Mouse (Mus musculus) cerebellum, adult 2 months (tissue): ENCODE measurements around the gene Sipa1. TPM values are rescaled to one million over a fixed set of nuclear protein-coding genes. Genes with fewer than 3 reads are reported as not detected.

ENCODE experiments used
- DNase-seq, 2 experiments: peaks; one replicate each; pipeline ENCODE4 v3.0.0; 2021
- H3K27ac ChIP-seq: fragments of 200-500 bp; 2 replicates; pipeline ENCODE4 v1.5.1; 2012; ENCODE audit warnings: low read length, control low read depth, inconsistent platforms; ENCODE audit not compliant: insufficient read depth
- H3K27me3 ChIP-seq: fragments of 200-500 bp; 2 replicates; pipeline ENCODE4 v1.6.1; 2012; ENCODE audit warnings: inconsistent platforms, mild to moderate bottlenecking, low read length, moderate library complexity; ENCODE audit not compliant: control insufficient read depth, insufficient read depth
- H3K4me1 ChIP-seq: fragments of 200-500 bp; 2 replicates; pipeline ENCODE4 v1.6.1; 2011; ENCODE audit warnings: low read length; ENCODE audit not compliant: control insufficient read depth, insufficient read depth
- H3K4me3 ChIP-seq: fragments of 200-500 bp; replicated peaks from 2 replicates; pipeline ENCODE3; 2011; ENCODE audit warnings: mild to moderate bottlenecking, low read depth, low read length, control low read depth; ENCODE audit not compliant: insufficient read depth
- CTCF ChIP-seq: fragments of 200-500 bp; IDR thresholded peaks from 2 replicates; pipeline ENCODE4 v1.5.1; 2011; ENCODE audit warnings: low read depth, mild to moderate bottlenecking, control low read depth, low read length, moderate library complexity, borderline replicate concordance; ENCODE audit not compliant: insufficient read depth
- POLR2A ChIP-seq: fragments of 200-500 bp; IDR thresholded peaks from 2 replicates; pipeline ENCODE4 v1.6.1; 2011; ENCODE audit warnings: low read length, control low read depth, borderline replicate concordance; ENCODE audit not compliant: insufficient read depth
- WGBS: fragments of 180-500 bp; shearing (Covaris S2); methylation state at CpG from one replicate; pipeline ENCODE4 v1.1.7; 2018; 5-methylcytosine and 5-hydroxymethylcytosine counted together
- polyA plus RNA-seq: library from polyadenylated mRNA; depleted of rRNA; stranded (reverse); fragments of >200 nt; gene quantifications from 2 replicates; pipeline ENCODE4 v1.2.3, GENCODE M21; 2012

Gene Sipa1
- polyA plus RNA-seq, 1 experiment, result 14.8 TPM

GRCm38 (mm10) chr19:5704163-5704800, 40.8 kb upstream of the Sipa1 start, which contains the start of gene Kcnk7:
Gene Kcnk7, plus strand, starts transcription at chr19:5704367.
- Histone ChIP-seq H3K4me3 (no peak within 1 kb of the TSS), H3K27ac (no peak within 1 kb of the TSS), H3K27me3 (no peaks in the 10 kb centered on the region), H3K4me1 (no peaks in the 10 kb centered on the region)
- TF ChIP-seq POLR2A (no peak), CTCF (no peak)
- DNase-seq, result no peak
- 69% methylated on average over 17 of the region's 17 CpGs for WGBS

GRCm38 (mm10) chr19:5695849-5696462, 32.4 kb upstream of the Sipa1 start:
- Histone ChIP-seq H3K4me1 (peaks cover 25% of the 10 kb centered on the region), H3K27me3 (no peaks in the 10 kb centered on the region), H3K4me3 (no peak overlapping the region), H3K27ac (no peak overlapping the region)
- no peak for TF ChIP-seq CTCF
- TF ChIP-seq POLR2A, result no peak
- DNase-seq, result no peak
- WGBS, result 39% methylated on average over 41 of the region's 41 CpGs

- no peak for TF ChIP-seq CTCF
- no peak for TF ChIP-seq POLR2A
- no peak overlapping the region for H3K27ac ChIP-seq
- H3K4me3 ChIP-seq, result no peak overlapping the region
- H3K27me3 ChIP-seq, result no peaks in the 10 kb centered on the region
- DNase-seq, result no peak
- H3K4me1 ChIP-seq, result peaks cover 32% of the 10 kb centered on the region
- WGBS, result 68% methylated on average over 6 of the region's 6 CpGs
Observed at GRCm38 (mm10) chr19:5693801-5694200, 30.3 kb upstream of the Sipa1 start.

GRCm38 (mm10) chr19:5692913-5693396, 29.4 kb upstream of the Sipa1 start:
- Histone ChIP-seq H3K27me3 (no peaks in the 10 kb centered on the region), H3K4me3 (no peak overlapping the region), H3K4me1 (peaks cover 32% of the 10 kb centered on the region), H3K27ac (peak overlapping the region; percentile 65; the same call in 1 of the 2 replicates)
- TF ChIP-seq POLR2A (no peak), CTCF (no peak)
- DNase-seq, result no peak
- WGBS, result 46% methylated on average over 10 of the region's 10 CpGs

- TF ChIP-seq POLR2A (no peak), CTCF (no peak)
- WGBS, result 52% methylated on average over 10 of the region's 10 CpGs
- Histone ChIP-seq H3K4me1 (peaks cover 37% of the 10 kb centered on the region), H3K4me3 (peak overlapping the region; percentile 8), H3K27ac (peak overlapping the region; percentile 65; the same call in 1 of the 2 replicates), H3K27me3 (no peaks in the 10 kb centered on the region)
- no peak for DNase-seq
Observed at GRCm38 (mm10) chr19:5692086-5692912, 28.8 kb upstream of the Sipa1 start.

- WGBS, result 66% methylated on average over 5 of the region's 5 CpGs
- no peak for DNase-seq
- Histone ChIP-seq H3K4me3 (peak overlapping the region; percentile 8), H3K27me3 (no peaks in the 10 kb centered on the region), H3K4me1 (peaks cover 39% of the 10 kb centered on the region), H3K27ac (peak overlapping the region; percentile 63; the same call in 1 of the 2 replicates)
- TF ChIP-seq POLR2A (no peak), CTCF (no peak)
Observed at GRCm38 (mm10) chr19:5691601-5692000, 28.1 kb upstream of the Sipa1 start.

GRCm38 (mm10) chr19:5690343-5690735, 26.8 kb upstream of the Sipa1 start:
- no peaks in the 10 kb centered on the region for H3K27me3 ChIP-seq
- peaks cover 39% of the 10 kb centered on the region for H3K4me1 ChIP-seq
- H3K4me3 ChIP-seq, result peak overlapping the region; percentile 82
- peak; percentile 44 to 51 for DNase-seq
- TF ChIP-seq POLR2A (no peak), CTCF (no peak)
- WGBS, result 10% methylated on average over 15 of the region's 15 CpGs
- peak overlapping the region; percentile 70; the same call in 1 of the 2 replicates for H3K27ac ChIP-seq
